8 mouse cellular contexts compared by ENCODE assay signal in the genomic region with DNA sequence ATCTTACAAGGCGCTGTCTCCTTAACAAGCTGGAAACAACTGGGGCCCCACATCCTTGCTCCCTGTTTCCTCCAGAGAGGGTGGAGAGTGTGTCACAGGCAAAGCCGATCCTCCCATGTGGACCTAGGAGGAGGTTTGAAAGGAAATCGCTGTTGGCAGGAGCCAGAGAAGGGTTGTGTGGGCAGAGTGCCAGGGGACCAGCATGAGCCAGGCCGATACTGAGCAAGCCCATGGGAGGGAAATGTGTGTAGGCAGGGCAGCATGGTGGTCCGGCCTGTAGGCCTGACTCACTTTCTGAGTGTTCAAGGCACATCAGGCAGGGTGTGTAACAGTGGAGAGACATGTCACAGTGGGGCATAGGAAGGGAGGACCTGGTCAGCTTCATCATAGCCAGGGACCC. TPM values are rescaled to one million over a fixed set of nuclear protein-coding genes. Genes with fewer than 3 reads are reported as not detected.
DNase-seq lines count a peak whose midpoint lies in the region; ATAC-seq lines count a peak whose summit lies in the region.

No protein-coding gene starts in this region.

- 0 out of 2 replicates have a peak, but pooled peaks have one; percentile 18 for ATAC-seq in forebrain, embryonic 16.5 days
- no peak for ATAC-seq in forebrain, embryonic 11.5 days (replicated peaks; ENCODE audit: low FRiP score)
- ATAC-seq in erythroid progenitor cell, adult 5-6 weeks (replicated peaks; ENCODE audit: low FRiP score, poor library complexity, severe bottlenecking), result no peak
- no peak for ATAC-seq in midbrain, embryonic 16.5 days

- H3K4me1 ChIP-seq in forebrain, embryonic 16.5 days (replicated peaks; ENCODE audit: control insufficient read depth, insufficient read depth, low read length), result no peaks in the 10 kb centered on the region; the same call in 1 of the 2 replicates
- H3K4me1 ChIP-seq in forebrain, embryonic 11.5 days (replicated peaks; ENCODE audit: control insufficient read depth, insufficient read depth, low read length), result no peaks in the 10 kb centered on the region
- H3K4me1 ChIP-seq in midbrain, embryonic 16.5 days (ENCODE audit: control insufficient read depth, insufficient read depth, low read length), result no peaks in the 10 kb centered on the region

- H3K9me3 ChIP-seq in forebrain, embryonic 16.5 days (ENCODE audit: control insufficient read depth, low read length), result no peaks in the 10 kb centered on the region
- H3K9me3 ChIP-seq in forebrain, embryonic 11.5 days (ENCODE audit: control insufficient read depth, low read length), result no peaks in the 10 kb centered on the region; the same call in 1 of the 2 replicates
- H3K9me3 ChIP-seq in midbrain, embryonic 16.5 days (replicated peaks; ENCODE audit: control insufficient read depth, low read length, poor library complexity, severe bottlenecking), result no peaks in the 10 kb centered on the region

- WGBS in forebrain, embryonic 16.5 days, result 37% methylated on average over 5 of the region's 5 CpGs
- WGBS in forebrain, embryonic 11.5 days, result 85% methylated on average over 5 of the region's 5 CpGs
- 57% methylated on average over 5 of the region's 5 CpGs for WGBS in midbrain, embryonic 16.5 days

- H3K27me3 ChIP-seq in forebrain, embryonic 16.5 days (replicated peaks; ENCODE audit: control insufficient read depth, insufficient read depth, low read length), result no peaks in the 10 kb centered on the region
- H3K27me3 ChIP-seq in forebrain, embryonic 11.5 days (ENCODE audit: control insufficient read depth, insufficient read depth, low read length), result no peaks in the 10 kb centered on the region; the same call in 1 of the 2 replicates
- no peaks in the 10 kb centered on the region; the same call in 1 of the 2 replicates for H3K27me3 ChIP-seq in midbrain, embryonic 16.5 days (ENCODE audit: control insufficient read depth, insufficient read depth, low read depth, low read length)

- H3K9ac ChIP-seq in forebrain, embryonic 16.5 days (replicated peaks; ENCODE audit: low read depth, low read length), result no peak overlapping the region
- H3K9ac ChIP-seq in forebrain, embryonic 11.5 days (ENCODE audit: low read length), result no peak overlapping the region
- H3K9ac ChIP-seq in midbrain, embryonic 16.5 days (ENCODE audit: low read depth, low read length), result no peak overlapping the region

- H3K36me3 ChIP-seq in forebrain, embryonic 16.5 days (ENCODE audit: control insufficient read depth, insufficient read depth), result no peaks in the 10 kb centered on the region
- H3K36me3 ChIP-seq in forebrain, embryonic 11.5 days (ENCODE audit: control insufficient read depth, insufficient read depth, low read length), result no peaks in the 10 kb centered on the region
- H3K36me3 ChIP-seq in midbrain, embryonic 16.5 days (ENCODE audit: control insufficient read depth, insufficient read depth, low read length), result no peaks in the 10 kb centered on the region

- DNase-seq in forebrain, embryonic 11.5 days (ENCODE audit: low spot score), result no peak
- peak; percentile 61 for DNase-seq in urinary bladder, postnatal 25 days (ENCODE audit: low spot score)
- DNase-seq in urinary bladder, postnatal 10 days (ENCODE audit: low spot score), result no peak
- peak; percentile 85 for DNase-seq in kidney, postnatal 10 days
- DNase-seq in testis, postnatal 10 days (ENCODE audit: low spot score), result peak; percentile 78

- no peak overlapping the region for H3K27ac ChIP-seq in forebrain, embryonic 16.5 days (ENCODE audit: low read length)
- H3K27ac ChIP-seq in forebrain, embryonic 11.5 days (ENCODE audit: low read depth, low read length), result no peak overlapping the region
- no peak overlapping the region for H3K27ac ChIP-seq in midbrain, embryonic 16.5 days (ENCODE audit: low read length)

- no peak overlapping the region for H3K4me2 ChIP-seq in forebrain, embryonic 16.5 days (ENCODE audit: low read length)
- H3K4me2 ChIP-seq in forebrain, embryonic 11.5 days (ENCODE audit: low read depth, low read length, severe bottlenecking), result no peak overlapping the region
- no peak overlapping the region for H3K4me2 ChIP-seq in midbrain, embryonic 16.5 days (ENCODE audit: low read length)

- H3K4me3 ChIP-seq in forebrain, embryonic 16.5 days (replicated peaks; ENCODE audit: low read length), result no peak overlapping the region
- no peak overlapping the region for H3K4me3 ChIP-seq in forebrain, embryonic 11.5 days (ENCODE audit: low read depth, low read length)
- no peak overlapping the region for H3K4me3 ChIP-seq in midbrain, embryonic 16.5 days (ENCODE audit: low read depth, low read length)

RNA-seq across cellular contexts. Expression of a gene that starts 11.4 kb away (rescaled TPM):
- polyA plus RNA-seq in forebrain, embryonic 16.5 days (2015; fragmentation: Nextera tagmentation; extraction: Ambion mirVana), result 5.8 and 7.0 TPM in 2 replicates
- polyA plus RNA-seq in forebrain, embryonic 11.5 days (2014; fragmentation: Nextera tagmentation; extraction: Ambion mirVana), result 7.5 and 7.8 TPM in 2 replicates
- 0.72 TPM in 1 of 2 replicates, not detected in the other for total RNA-seq in erythroid progenitor cell, adult 5-6 weeks (2015; ENCODE audit: low replicate concordance)
- total RNA-seq in erythroid progenitor cell, adult 5-6 weeks (2017; ENCODE audit: low replicate concordance), result not detected in 2 replicates
- 3.8 and 5.1 TPM in 2 replicates for polyA plus RNA-seq in midbrain, embryonic 16.5 days (2015; fragmentation: Nextera tagmentation; extraction: Ambion mirVana)

RNA-seq across cellular contexts. Expression of a gene that starts 42.6 kb away (rescaled TPM):
- 2.1 TPM in 2 replicates for polyA plus RNA-seq in forebrain, embryonic 16.5 days (2015; fragmentation: Nextera tagmentation; extraction: Ambion mirVana)
- 2.1 and 2.5 TPM in 2 replicates for polyA plus RNA-seq in forebrain, embryonic 11.5 days (2014; fragmentation: Nextera tagmentation; extraction: Ambion mirVana)
- total RNA-seq in erythroid progenitor cell, adult 5-6 weeks (2015; ENCODE audit: low replicate concordance), result 2.5 TPM in 2 replicates
- 3.2 and 11.8 TPM in 2 replicates for total RNA-seq in erythroid progenitor cell, adult 5-6 weeks (2017; ENCODE audit: low replicate concordance)
- polyA plus RNA-seq in midbrain, embryonic 16.5 days (2015; fragmentation: Nextera tagmentation; extraction: Ambion mirVana), result 2.5 and 3.1 TPM in 2 replicates

Comparison
In these comparisons a context has a peak if more than half of its experiments do, and no peak if none do; other contexts are left out.
1. DNase-seq: peak in urinary bladder, postnatal 25 days (single experiment), kidney, postnatal 10 days (single experiment) and testis, postnatal 10 days (single experiment); none in forebrain, embryonic 11.5 days (single experiment) and urinary bladder, postnatal 10 days (single experiment).